Mouse (Mus musculus): ENCODE measurements around the gene Pex14.

DNA sequence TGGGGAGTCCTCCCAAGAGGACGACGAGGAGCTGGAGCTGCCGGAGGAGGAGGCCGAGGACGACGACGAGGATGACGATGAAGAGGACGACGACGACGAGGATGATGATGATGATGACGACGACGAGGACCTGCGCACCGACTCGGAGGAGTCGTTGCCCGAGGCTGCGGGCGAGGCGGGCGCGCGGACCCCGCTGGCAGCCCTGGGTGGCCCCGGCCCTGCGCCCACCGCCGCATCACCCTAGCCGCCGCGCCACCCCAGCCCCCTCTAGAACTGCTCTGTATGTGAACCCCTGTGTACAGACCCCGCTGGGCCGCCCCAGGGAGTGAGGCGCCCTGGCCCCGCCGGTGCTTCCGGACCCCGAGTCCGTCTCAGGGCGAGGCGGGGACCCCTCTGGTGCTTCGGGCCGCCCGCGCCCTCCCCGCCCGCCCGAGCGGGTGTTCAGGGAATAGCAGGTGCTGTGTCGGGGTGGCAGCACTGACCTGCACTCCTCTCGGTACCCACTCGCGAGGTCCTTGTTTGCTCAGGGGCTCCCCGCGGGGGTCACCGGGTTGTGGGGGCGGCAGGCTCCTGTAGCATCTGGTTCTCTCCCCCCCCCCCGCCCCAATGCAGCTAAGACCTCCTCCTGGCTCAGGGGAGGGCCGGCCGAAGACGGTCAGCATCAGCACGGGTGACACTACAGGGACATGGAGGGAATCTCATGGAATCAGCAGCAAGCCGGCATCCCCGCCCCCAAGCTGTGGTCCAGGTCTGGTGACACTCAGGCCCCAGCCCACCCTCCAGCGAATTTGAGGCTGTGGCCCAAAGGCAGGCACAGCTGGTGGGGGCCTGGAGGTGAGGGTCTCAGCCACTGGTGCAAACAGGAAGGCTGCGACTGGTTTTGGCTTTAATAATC is 147.1 kb downstream of the Pex14 start:
- TF ChIP-seq CTCF (IDR thresholded peaks at IDR 0.05; ENCODE audit: low read depth) = no peak
- no peak for TF ChIP-seq EP300 (optimal IDR thresholded peaks at IDR 0.05)

Measured in stomach, postnatal 0 days (tissue).